Mouse (Mus musculus) ovary, postnatal 36 days (tissue): Measurements from ENCODE around the gene Micu1.
"Not testable (repeated sequence)": the region's sequence is repeated elsewhere in the genome, so short reads cannot be mapped to it uniquely, and the experiment has no call there.

Source experiments
- DNase-seq: peaks from one replicate; pipeline ENCODE4 v3.0.0; 2022; ENCODE audit warnings: low spot score, mixed read lengths

The Micu1 gene

DNA sequence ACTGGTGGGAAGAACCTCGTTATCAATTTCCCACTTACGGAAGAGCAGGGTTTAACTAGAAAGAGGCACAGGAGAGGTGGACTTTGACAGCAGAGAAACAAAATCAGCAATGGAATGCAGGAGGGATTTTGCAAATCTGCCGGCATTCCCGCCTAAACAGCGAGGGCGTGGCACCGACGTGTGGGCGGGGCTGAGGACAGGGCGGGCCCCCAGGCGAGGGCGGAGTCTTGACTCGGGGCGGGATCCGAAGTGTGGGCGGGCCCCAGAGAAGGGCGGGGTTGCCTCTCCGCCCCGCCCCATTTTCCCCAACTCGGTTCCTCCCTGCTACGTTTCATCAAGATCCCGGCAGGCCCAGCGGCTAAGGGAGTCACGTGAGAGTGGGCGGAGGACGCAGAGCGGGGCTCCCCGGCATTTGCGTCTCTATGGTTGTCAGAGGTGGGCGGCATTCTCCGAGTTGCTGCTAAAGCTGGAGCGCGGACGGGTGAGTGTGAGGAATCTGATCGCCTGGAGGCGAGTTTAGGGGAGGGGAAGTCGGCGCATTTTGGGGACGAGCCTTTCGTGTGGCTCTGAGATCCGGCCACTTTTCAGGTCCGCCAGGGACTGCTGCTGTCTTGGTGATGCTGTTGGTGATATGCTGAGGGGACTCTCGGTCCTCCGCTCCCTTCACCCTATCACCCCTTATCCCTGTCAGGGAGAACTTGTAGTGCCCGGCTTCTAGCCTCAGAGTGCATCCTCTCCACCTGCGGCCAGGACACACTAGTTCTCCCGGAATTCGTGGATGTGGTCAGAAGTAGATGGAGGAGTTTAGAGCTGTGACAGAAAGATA lies at the start of gene Micu1:
TSS of gene Micu1 (plus strand) at position 271 of the 826 bp plus-strand sequence.
- DNase-seq: peak; percentile 96

DNA sequence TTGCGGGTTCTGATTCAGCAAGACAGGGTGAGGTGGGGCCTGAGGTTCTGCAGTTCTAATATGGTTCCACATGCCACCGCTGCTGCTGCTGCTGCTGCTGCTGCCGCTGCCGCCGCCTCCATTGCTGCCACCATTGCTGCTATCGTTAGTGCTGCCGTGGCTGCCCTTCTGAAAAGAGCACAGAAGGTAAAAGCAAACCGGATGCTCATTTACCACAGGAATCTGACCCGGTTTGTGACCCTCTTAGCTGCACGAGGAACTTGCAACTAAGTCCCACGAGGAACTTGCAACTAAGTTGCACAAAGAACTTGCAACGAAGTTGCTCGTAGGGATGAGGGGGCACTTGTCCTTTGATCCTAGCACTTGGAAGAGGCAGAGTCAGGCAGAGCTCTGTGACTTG lies 45.5 kb upstream of the Micu1 start:
- DNase-seq: no peak

DNA sequence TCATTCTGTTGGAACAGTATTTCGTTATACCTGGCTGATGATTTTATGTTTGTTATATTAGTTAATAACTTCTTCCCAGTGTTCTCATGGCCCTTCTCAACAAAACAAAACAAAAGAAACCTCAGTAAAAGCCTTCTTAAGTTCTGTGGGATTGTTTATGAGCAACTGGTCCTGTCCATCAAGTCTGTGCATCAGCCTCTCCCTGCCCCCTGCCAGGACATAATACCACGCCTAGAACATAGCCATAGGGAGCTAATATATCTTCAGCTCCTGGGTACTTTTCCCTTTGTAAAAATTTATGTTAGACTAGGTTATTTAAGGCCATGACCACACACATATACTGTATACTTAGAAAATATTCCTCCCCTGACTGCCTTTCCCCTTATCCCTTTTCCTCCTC lies 37.5 kb upstream of the Micu1 start:
- no peak for DNase-seq

DNA sequence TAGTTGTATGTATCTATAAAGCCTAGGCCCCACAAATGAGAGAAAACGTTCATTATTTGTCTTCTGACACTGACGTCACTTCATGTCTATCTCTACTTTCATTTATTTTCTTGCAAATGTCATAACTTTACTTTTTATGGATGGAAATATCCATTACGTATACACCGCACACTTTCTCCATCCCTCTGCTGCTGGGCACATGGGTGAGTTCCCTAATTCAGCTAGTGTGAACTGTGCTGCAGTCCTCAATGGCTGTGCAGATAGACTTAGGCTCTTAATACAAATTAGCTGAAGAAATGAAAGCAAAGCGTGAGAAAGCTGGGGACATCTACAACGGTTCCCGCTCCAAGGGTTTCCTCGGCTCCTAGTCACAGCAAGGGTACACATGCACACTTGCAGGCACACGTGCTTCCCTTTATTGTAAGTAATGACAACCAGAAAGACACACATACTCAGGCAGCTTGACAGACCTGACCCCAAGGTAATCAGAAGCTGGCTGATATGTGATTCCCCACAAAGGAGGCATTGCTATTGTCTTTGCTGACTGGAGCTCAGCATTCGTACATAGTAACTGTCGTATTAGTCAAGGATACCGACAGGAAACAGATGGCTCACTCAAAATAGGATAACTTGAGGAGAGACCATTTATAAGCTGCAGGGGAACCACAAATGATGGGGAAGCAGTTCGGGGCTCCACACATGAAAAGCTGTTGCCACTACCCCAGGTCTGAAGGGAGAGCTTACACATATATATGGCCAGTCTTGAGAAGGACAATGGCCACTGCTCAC lies 36.6 kb upstream of the Micu1 start:
- DNase-seq: no peak

DNA sequence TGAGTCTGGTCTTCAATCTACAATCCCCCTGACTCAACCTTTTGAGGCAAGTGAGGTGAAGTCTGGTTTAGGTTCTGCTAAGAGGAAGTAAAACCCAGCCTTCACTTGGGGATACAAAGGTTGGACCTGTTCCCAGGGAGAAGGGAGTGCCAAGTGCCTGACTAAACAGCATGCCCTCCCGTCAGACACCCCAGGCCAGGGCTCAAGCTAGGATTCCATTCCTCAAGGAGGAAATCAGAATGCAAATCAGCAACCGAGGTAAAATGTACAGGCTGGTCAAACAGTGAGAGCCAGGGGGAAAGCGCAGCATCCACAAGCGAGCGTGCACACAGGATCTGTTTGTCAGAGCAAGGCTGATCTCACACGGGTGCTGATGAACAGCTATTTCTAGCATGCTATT lies 34.9 kb upstream of the Micu1 start:
- DNase-seq: peak; percentile 16

DNA sequence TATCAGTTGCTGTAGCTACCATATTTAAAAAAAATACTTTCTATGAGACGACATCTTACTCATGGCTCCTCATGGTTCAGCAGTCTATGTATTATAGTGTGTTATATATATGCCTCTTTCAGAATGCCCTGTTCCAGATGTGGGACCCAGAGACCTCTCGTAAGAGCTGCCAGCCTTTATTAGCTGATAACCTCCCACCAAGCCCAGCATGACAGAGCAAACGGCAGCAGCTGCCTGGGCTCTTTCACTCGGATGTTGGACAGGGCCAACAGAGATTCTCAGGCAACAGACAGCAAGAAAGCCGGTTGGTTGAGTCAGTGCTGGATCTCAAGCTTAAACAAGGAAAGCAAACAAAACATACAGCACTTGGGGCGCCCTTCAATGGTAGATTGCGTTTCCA lies 33.8 kb upstream of the Micu1 start:
- no peak for DNase-seq

DNA sequence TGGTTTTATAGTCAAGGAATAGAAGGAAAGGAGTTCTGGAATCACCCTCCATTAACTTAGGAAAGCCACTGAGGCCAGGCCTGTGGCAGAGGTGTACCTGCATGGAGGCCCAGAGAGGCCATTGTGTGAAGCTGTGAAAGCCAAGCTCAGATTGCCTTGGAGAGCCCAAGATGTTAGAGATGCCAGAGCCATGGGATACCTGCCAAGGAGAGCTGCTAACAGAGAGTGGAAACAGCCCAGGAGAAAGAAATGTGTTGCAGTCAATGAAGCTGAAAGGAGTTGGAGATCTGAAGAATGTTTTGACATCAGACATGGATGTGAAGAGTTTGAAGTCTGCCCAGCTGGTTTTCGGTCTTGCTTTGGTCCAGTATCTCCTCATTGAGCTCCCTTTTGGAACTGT lies 24.4 kb upstream of the Micu1 start:
- DNase-seq: no peak

DNA sequence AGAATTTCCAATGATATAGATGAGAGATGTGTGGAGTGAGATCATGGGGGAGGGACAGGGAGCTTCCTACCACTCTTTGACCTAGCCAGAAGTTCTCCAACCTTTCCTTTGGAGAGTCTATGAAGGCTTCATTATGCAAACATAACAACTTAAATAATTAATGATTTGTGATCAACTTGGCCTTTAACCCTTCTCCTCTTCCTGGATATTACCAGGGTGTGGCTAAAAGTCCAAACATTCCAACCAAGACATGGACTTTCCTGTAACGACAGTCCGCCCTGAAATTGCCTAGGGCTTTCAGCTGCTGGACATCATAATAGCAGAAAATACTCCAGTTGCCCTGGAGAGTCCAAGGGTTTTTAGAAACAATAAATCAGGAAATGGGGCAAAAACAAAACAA lies 23.1 kb upstream of the Micu1 start:
- no peak for DNase-seq

DNA sequence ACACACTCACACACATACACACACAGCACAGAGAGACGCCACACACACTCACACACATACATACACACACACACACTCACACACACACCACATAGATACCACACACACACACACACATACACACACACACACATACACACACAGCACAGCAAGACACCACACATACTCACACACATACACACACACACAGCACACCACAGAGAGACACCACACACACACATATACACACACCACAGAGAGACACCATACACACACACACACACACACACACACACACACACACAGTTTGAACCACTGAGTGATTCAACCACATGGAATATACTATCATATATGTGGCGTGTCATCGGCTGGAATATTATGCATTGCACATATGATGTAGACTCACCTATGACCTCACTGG lies 16.7 kb upstream of the Micu1 start:
- not testable (repeated sequence) for DNase-seq

DNA sequence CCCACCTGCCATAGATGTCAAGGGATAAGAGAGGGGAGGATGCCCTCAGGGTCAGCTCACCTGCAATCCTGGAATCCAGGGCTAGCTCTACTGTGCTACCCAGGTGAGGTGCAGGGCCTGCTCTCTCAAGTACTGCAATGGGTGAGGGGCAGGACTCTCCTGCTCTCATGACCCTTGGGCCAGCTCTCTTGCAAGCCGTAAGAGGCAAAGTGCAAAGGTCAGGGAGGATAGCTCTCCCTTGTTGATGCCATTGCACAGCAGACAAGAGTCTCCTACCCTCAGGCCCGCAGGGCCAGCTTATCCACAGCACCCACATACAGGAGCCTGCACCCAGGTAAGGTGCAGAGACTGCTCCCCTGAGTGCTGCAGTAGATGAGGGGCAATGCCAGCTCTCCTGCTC lies 15.2 kb upstream of the Micu1 start:
- no peak for DNase-seq

DNA sequence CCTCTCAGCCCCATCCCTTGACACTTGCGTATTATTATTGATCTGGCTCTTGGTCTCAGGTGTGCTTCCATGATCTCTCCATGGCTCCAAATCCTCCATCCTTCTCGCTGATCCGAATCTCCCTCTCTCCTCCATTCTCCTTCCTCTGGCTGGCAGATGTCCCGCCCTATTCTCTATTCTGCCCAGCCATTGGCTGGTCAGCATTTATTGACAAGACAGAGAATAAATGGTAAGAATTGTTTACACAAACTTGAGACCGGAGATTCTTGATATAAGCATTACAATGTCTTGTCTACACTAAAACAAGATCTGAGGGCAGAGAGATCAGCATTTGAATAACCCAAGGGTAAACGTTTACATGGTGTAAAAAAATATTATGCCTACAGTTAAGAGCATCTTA lies 12.4 kb upstream of the Micu1 start:
- DNase-seq: no peak

DNA sequence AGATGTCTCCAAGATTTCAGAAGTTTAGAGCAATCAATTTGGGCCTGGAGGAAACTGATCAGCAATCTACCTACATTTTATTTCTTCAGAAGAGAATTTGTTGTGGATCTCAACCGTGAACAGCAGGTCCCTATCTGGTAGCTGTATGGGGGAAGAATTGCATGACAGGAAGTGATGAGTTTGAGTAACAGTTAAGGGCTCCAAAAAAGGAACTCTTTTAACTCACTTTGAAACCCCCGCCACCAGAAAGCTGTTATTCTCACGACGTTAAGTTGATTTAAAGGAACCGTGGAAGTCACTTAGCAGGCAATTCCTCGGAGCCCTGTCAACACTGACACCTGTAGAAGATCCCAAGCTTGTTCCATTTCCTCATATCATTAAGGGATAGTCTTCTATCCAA lies 9.8 kb upstream of the Micu1 start:
- no peak for DNase-seq

DNA sequence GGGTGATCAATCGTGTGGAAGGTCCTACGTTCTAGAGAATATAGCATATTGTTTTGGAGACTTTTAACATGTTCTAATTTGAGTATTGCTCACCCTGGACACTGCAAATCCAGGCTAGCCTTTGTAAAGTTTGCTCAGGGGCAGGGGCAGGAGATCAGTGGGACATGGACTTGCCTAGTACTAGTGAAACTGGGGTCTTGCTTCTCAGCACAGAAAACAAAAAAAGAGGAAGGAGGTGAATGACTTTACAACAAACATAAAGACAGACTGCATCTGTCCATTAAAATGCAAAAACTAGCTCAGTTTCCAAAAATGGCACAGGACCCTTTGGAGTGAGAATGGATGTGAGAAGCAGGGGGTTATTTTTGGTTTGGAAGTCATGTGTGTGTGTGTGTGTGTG lies 8.2 kb upstream of the Micu1 start:
- no peak for DNase-seq

DNA sequence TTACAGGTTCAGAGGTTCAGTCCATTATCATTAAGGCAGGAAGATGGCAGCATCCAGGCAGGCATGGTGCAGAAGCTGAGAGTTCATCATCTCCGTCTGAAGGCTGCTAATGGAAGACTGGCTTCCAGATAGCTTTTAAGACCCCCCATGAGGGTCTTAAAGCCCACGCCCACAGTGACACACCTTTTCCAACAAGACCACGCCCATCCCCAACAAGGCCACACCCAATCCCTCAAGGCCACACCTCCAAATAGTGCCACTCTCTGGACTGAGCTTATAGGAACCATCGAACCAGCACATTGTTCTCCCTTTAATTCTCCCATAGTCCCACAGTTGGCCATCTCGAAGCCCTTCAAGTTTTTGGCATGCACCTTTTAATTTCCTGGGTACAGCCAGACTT lies 2.8 kb upstream of the Micu1 start:
- no peak for DNase-seq

DNA sequence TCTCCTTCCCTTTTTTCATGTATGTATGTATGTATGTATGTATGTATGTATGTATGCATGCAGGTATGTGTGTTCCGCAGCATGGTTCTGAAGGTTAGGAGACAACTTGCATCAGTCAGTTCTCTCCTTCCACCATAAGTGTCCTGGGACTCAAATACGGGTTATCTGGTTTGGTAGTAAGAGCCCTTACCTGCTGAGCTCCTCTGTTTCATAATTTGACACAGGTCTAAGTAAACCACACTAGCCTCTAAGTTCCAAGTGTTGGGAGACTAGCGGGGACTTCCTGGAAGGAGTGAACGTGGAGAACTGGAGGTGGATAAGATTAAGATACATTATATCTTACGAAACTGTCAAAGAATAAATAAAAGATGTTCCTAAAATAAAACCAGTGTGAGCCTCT lies 472 bp upstream of the Micu1 start:
- DNase-seq: no peak

DNA sequence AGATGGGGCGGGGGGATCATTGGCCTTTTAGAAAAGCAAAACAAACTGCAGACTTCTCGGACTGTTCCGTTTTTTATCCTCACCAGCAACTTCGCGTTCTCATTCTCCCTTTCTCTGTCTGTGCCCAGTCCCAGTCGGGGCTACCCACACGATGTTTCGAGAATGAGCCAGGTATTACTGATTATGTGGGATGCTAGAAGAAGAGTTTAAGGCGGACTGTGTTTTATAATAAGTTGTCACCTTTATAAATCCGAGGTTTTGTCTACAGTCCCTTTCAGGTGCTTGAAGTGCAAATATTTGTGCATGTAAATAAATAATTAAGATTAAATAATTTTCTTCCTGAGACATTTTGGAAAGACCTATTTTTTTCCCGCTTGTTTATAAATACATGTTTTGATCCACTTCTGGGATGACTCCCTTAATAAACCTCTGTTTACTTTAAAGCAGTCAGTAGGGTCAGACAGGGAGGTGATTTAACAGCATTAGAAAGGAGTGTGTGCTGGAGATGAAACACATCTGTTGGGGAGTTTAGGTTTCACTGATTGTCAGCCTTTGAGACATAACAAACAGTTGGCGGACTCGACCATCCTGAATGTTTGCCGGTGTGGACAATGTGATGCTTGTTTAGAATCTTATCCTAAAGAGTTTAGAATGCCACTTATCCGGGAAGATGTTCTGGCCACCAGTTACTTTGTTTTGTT lies 933 bp downstream of the Micu1 start:
- DNase-seq: no peak

DNA sequence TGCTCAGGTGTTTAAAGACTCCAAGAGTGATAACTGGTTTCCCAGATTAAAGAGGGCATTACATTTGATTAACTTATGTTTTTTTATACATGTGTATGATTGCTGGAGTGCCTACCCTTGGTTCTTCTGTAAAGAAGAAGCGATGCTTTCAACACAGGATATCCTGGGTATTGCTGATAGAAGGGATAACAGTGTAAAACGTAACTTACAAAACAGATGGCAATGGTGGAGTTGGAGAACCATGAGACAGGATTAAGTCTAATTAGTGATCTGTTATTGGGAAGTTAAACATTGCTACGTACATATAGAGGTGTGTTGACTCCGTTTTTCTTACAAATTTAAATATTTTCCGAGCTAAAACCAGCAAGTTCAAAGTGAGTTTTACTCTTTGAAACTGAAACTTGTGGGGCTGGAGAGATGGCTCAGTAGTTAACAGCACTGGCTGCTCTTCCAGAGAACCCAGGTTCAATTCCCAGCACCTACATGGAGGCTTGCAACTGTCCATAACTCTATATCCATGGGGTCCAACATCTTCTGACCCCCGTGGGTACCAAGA lies 4.8 kb downstream of the Micu1 start:
- no peak for DNase-seq

DNA sequence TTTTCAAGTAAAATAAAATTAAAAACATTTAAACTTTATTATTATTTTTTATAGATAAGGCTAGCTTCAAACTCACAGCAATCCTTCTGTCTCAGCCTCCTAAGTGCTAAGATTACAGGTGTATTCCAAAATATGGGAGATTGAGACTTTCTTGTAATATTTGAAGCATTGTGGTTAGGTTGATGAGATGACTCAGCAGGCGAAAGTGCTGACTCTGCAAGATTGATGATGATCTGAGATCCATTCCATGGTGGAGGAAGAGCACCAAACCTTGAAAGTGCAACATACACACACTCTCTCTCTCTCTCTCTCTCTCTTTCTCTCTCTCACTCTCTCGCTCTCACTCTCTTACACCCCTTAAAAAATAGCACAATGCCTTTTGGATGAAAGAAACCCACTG lies 5.3 kb downstream of the Micu1 start:
- no peak for DNase-seq

DNA sequence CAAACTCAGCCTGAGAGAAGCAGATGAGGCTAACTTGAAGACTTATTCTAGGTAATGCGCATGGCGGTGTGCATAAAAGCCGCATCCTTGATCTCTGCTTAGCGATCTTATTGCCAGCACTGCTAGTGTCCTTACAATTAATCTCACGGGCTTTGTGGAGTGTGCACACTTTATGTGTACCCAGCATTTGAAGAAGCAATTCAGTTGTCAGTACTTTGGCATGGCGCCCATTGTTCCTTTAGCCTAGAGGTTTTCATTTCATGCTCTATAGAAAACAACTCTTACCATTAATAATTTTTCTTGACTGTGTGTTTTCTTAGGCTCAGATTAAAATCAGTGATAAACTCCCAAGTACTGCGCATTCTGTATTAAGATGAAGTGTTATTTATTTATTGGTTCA lies 7.0 kb downstream of the Micu1 start:
- no peak for DNase-seq

DNA sequence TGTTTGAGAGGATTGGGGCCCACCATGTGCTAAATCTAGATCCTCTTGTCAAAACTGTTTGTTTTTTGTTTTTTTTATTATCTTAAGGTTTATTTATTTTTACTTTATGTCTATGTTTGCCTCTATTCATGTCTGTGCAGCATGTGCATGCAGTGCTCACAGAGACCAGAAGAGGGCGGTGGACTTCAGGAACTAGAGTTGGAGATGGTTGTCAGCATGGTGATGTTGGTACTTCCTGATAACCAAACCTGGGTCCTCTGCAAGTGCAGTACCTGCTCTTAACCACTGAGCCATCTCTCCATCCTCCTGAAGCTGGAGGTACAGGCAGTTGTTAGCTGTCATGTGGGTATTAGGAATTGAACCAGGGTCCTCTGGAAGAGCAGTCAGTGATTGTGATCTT lies 8.0 kb downstream of the Micu1 start:
- no peak for DNase-seq

DNA sequence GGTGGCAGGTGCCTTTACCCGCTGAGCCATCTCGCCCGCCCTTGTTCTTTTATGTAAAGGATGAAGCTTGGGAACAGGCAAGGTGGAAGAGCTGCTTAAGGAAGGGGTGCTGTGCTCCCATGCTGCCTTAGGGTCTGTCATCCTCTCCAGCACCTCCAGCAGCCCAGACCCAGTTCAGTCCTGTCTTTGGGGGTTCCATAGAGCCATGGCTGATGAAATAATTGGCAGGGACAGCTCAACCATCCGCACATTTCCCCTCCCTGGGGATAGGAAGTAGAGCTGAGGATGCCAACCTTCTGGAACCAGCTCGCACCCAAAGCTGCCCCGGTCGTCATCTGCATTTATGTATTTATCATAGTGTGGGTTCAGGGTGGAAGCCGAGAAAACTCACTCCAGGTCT lies 9.8 kb downstream of the Micu1 start:
- no peak for DNase-seq

DNA sequence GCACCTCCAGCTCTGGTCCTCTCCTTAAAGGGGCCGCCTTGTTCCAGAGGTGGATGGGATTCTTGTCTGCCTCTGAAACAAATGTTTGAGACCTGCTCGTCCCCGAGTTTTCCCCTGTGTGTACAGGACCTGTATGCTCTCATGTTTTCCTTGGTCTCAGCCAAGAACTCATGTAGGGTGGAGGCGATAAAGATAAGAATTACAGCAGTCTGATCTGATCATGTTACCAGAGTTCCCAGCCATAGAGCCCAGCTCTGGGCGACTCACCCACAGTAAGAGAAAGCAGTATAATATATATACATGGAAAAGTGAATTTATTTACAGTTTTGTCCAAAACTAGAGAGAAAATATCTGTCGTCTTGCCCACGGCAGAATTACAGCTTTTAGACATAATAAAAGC lies 17.7 kb downstream of the Micu1 start:
- no peak for DNase-seq

DNA sequence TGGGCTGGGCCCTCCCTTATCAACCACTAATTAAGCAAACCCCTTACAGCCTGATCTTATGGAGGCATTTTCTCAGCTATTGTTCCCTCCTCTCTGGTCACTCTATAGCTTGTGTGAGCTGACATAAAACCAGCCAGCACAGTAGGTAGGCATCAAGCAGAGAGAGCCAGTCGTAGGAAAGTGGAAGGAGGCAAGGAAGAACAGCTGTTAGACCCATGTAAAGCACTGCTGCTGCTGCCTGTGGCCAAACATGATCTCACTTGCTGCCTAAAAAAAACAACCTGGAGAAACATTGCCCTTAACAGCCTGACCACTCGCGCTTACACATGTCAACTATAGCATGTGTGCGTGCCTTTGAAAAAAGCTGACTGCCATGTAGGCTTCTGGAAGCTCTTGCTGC lies 19.3 kb downstream of the Micu1 start:
- DNase-seq: no peak
